Mouse (Mus musculus) E14TG2a.4 (cell line): ENCODE data around the gene Slc7a14.

Experiments used
- CTCF ChIP-seq: conservative IDR thresholded peaks from 2 replicates; pipeline ENCODE4 v1.5.1; 2014; ENCODE audit warnings: low read length
- POU5F1 ChIP-seq: IDR thresholded peaks from 2 replicates; pipeline ENCODE4 v1.6.1; 2014; ENCODE audit warnings: low read length, borderline replicate concordance

- TF ChIP-seq CTCF = no peak
- no peak for TF ChIP-seq POU5F1
Measured at GRCm38 (mm10) chr3:31240840-31241239, 69.3 kb downstream of the Slc7a14 start.
